Mouse (Mus musculus) heart, embryonic 12.5 days (tissue): ENCODE data around the gene Zfp473. TPM values are rescaled to one million over a fixed set of nuclear protein-coding genes. Genes with fewer than 3 reads are reported as not detected.
"Not testable (repeated sequence)": the region's sequence is repeated elsewhere in the genome, so short reads cannot be mapped to it uniquely, and the experiment has no call there.

Source experiments
- ATAC-seq: fragments of 200-750 bp; cut with Nextera tagmentation; 2 replicates; pipeline ENCODE4 v1.8.0; 2017; ENCODE audit warnings: moderate TSS enrichment, moderate library complexity; ENCODE audit not compliant: insufficient number of reproducible peaks, low FRiP score
- H3K27ac ChIP-seq: fragments of 300-500 bp; sonication (generic); 2 replicates; pipeline ENCODE4 v1.5.1; 2016; ENCODE audit warnings: mild to moderate bottlenecking, moderate library complexity; ENCODE audit not compliant: poor library complexity, severe bottlenecking
- H3K27me3 ChIP-seq: fragments of 300-500 bp; sonication (generic); replicated peaks from 2 replicates; pipeline ENCODE4 v1.6.1; 2016; ENCODE audit warnings: mild to moderate bottlenecking, moderate library complexity
- H3K36me3 ChIP-seq: fragments of 300-500 bp; sonication (generic); 2 replicates; pipeline ENCODE4 v1.6.1; 2016; ENCODE audit warnings: mild to moderate bottlenecking, moderate library complexity
- H3K4me1 ChIP-seq: fragments of 300-500 bp; sonication (generic); replicated peaks from 2 replicates; pipeline ENCODE4 v1.6.1; 2016; ENCODE audit warnings: mild to moderate bottlenecking
- H3K4me2 ChIP-seq: fragments of 300-500 bp; sonication (generic); 2 replicates; pipeline ENCODE4 v1.6.1; 2016; ENCODE audit warnings: mild to moderate bottlenecking, moderate library complexity
- H3K4me3 ChIP-seq: fragments of 300-500 bp; sonication (generic); 2 replicates; pipeline ENCODE4 v1.5.1; 2016; ENCODE audit warnings: mild to moderate bottlenecking
- H3K9ac ChIP-seq: fragments of 300-500 bp; sonication (generic); 2 replicates; pipeline ENCODE4 v1.6.1; 2016; ENCODE audit warnings: mild to moderate bottlenecking, moderate library complexity
- H3K9me3 ChIP-seq: fragments of 300-500 bp; sonication (generic); replicated peaks from 2 replicates; pipeline ENCODE4 v1.6.1; 2016; ENCODE audit warnings: mild to moderate bottlenecking, moderate library complexity
- WGBS: fragments of 180-500 bp; shearing (Covaris S2); methylation state at CpG from one replicate; pipeline ENCODE4 v1.1.7; 2016; 5-methylcytosine and 5-hydroxymethylcytosine counted together
- polyA plus RNA-seq: library from polyadenylated mRNA; unstranded; fragments of >200 nt; fragmentation: Nextera tagmentation; extraction: Ambion mirVana; gene quantifications from 2 replicates; pipeline ENCODE4 v1.2.1, GENCODE M21; 2016

Zfp473 gene
- polyA plus RNA-seq = 0.78 and 0.98 TPM in 2 replicates

DNA sequence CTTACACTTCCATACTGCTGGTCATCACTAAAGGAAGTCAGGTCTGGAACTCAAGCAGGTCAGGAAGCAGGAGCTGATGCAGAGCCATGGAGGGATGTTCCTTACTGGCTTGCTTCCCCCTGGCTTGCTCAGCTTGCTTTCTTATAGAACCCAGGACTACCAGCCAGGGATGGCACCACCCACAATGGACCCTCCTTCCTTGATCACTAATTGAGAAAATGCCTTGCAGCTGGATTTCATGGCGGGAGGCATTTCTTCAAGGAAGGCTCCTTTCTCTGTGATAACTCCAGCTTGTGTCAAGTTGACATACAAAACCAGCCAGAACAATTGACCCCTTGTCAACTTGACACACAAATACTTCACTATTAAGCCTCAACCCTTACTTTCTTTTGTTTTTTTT, at the start of gene Zfp473:
Zfp473 (minus strand) TSS at position 101 of the 400 bp plus-strand sequence.
- not testable (repeated sequence) for H3K4me2 ChIP-seq, H3K27me3 ChIP-seq, H3K4me3 ChIP-seq, H3K27ac ChIP-seq, ATAC-seq, H3K9me3 ChIP-seq, H3K9ac ChIP-seq
- Histone ChIP-seq H3K4me1 (peaks cover 16% of the 10 kb centered on the region), H3K36me3 (peaks cover 45% of the 10 kb centered on the region)
- WGBS = 82% methylated on average over 1 of the region's 1 CpGs

DNA sequence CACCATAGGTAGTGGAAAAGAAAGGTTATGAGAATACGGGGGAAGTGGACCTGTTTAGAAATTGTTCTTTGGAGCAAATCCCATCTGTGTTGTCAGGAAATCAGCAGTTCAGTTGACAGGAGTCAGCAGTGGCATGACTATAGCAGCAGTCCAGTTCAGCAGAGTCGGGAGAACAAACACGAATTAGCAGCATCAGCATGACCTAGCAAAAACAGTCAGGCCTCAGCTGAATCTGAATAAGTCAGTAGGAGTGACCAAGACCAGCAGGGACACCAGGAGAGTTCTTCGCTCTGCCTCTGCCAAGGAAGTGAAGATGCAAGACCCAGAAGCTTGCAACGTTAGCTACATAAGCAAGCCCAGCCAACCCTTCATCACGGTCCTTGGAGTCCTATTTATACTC, 41.9 kb upstream of the Zfp473 start:
- Histone ChIP-seq H3K27me3 (0 out of 2 replicates have a peak, but pooled peaks cover 7% of the 10 kb centered on the region), H3K36me3 (no peaks in the 10 kb centered on the region), H3K4me2 (no peak overlapping the region), H3K4me1 (no peaks in the 10 kb centered on the region), H3K9ac (no peak overlapping the region), H3K9me3 (peaks cover 25% of the 10 kb centered on the region), H3K4me3 (no peak overlapping the region), H3K27ac (no peak overlapping the region)
- ATAC-seq = peak; percentile 74; the same call in 1 of the 2 replicates
- WGBS = 79% methylated on average over 6 of the region's 6 CpGs

DNA sequence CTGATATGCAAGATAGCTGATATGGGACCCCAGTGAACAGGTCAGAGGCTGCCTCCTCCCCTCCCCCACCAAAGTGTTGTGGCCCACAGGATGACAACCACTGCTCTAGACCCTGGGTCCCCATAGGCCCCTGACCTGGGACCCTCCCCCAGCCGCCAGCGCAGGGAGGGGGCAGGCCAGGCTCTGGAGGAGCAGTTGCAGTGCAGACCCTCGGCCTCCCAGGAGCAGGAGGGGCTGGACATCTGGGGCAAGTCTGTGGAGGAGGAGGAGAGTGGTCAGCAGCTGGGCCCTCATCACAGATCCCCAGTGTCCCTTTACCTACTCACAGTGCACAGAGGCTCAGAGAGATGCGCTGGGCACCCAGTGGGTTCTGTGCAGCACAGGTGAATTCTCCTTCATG, 39.2 kb upstream of the Zfp473 start:
- no peak overlapping the region for H3K27ac ChIP-seq
- peak; percentile 29; the same call in 1 of the 2 replicates for ATAC-seq
- no peaks in the 10 kb centered on the region for H3K4me1 ChIP-seq
- no peak overlapping the region for H3K9ac ChIP-seq
- no peak overlapping the region for H3K4me2 ChIP-seq
- H3K4me3 ChIP-seq = no peak overlapping the region
- 0 out of 2 replicates have a peak, but pooled peaks cover 10% of the 10 kb centered on the region for H3K27me3 ChIP-seq
- peaks cover 21% of the 10 kb centered on the region for H3K9me3 ChIP-seq
- no peaks in the 10 kb centered on the region for H3K36me3 ChIP-seq
- 69% methylated on average over 4 of the region's 4 CpGs for WGBS

DNA sequence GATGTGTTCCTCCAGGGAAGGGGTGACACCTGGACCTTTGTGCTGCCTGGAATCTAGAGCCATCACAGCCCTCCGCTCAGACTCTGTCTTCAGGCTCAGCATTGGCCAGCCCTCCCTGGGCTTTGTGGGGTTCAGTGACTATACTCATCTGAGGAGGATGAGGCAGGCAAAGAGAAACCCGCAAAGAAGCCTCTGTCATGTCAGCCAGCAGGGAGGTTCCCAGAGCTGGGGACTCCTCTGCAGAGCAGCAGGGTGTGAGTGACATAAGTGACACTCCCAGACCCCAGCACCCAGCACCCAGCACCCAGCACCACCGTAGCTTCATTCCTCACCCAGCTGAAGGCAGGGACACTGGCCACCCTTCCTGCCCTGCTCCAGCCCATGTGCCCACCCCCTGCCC, 38.7 kb upstream of the Zfp473 start:
- H3K4me2 ChIP-seq = no peak overlapping the region
- 0 out of 2 replicates have a peak, but pooled peaks cover 10% of the 10 kb centered on the region for H3K27me3 ChIP-seq
- 69% methylated on average over 3 of the region's 3 CpGs for WGBS
- no peak overlapping the region for H3K9ac ChIP-seq
- H3K4me1 ChIP-seq = no peaks in the 10 kb centered on the region
- H3K9me3 ChIP-seq = peaks cover 16% of the 10 kb centered on the region
- H3K36me3 ChIP-seq = no peaks in the 10 kb centered on the region
- no peak overlapping the region for H3K4me3 ChIP-seq
- H3K27ac ChIP-seq = no peak overlapping the region
- no peak for ATAC-seq

DNA sequence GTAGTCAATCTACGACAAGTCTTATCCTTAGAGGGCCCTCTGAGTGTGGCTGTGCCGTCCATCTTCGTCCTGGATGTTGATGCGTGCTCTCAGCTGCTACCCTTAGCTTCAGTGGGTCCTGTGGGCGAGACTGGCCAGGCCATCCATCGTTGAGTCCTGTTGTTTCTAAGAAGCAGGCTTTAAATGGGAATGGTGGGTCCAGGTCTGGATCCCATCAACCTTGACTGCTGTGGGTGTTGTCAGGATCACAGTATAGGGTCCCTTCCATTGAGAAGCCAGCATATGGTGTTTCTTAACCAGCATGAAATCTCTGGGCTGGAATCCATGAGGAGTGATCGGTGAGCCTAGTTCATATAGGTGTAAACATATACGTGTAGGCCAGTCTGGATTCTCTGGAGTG, 29.3 kb upstream of the Zfp473 start:
- Histone ChIP-seq H3K36me3 (peaks cover 31% of the 10 kb centered on the region), H3K27me3 (no peaks in the 10 kb centered on the region), H3K27ac (no peak overlapping the region), H3K9me3 (no peaks in the 10 kb centered on the region), H3K4me1 (no peaks in the 10 kb centered on the region), H3K9ac (no peak overlapping the region), H3K4me2 (no peak overlapping the region), H3K4me3 (no peak overlapping the region)
- WGBS = 77% methylated on average over 8 of the region's 8 CpGs
- no peak for ATAC-seq

DNA sequence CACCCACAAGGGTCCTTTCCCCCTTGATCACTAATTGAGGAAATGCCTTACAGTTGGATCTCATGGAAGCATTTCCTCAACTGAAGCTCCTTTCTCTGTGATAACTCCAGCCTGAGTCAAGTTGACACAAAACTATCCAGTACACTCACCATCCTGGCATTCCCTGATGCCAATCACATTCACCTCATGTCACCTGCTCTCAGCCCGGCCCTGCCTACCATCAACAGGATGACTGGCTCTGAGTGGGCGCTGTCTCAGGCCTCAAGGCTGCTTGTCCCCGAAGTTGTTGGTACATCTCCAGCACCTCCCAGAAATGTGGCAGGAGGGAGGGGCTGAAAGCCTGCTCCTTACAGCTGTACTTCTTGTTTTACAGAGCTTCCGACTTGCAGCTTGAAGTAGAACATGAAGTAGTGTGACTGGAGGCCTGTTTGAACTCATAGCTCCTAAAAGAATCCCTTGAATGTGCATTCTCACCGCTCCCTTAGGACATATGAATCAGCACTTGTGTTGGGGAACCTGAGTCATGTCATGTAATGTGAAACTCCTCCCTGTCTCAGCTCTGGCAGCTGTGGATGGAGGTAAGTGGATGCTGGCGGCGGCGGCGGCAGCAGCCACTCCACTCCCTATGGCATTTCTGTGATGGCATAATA, 26.1 kb upstream of the Zfp473 start:
- 83% methylated on average over 9 of the region's 9 CpGs for WGBS
- Histone ChIP-seq H3K9me3 (no peaks in the 10 kb centered on the region), H3K9ac (no peak overlapping the region), H3K4me3 (no peak overlapping the region), H3K27ac (no peak overlapping the region), H3K27me3 (no peaks in the 10 kb centered on the region), H3K4me1 (no peaks in the 10 kb centered on the region), H3K4me2 (no peak overlapping the region), H3K36me3 (peaks cover 60% of the 10 kb centered on the region)
- peak; percentile 59 for ATAC-seq

DNA sequence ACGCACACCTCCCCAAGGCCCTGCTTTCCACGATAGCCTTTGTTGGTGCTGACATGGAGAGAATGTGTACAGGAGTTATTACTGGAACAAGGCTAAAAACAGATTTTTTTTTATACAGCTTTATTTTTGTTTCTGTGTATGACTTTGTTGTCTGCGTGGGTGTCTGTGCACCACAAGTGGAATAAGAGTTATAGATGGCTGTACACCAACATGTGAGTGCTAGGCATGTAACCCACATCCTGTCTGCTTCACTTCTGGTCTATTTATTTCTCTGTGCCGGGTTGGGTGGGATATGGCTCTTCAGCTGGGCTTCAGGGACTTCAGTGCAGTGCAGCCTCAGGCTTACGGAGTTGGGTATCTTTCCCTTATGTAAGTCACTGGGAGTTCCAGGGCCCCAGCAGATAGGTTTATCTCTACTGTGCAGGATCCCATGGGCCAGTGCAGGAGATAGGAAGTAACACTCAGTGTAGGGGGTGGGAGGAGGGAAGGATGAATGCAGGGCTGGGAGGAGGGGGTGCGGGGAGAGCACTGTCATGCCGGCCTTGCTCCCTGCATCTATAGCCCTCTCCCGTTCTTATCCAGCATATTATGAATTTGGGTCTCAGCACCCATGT, 21.8 kb upstream of the Zfp473 start:
- WGBS = 65% methylated on average over 8 of the region's 8 CpGs
- Histone ChIP-seq H3K27ac (no peak overlapping the region), H3K4me3 (no peak overlapping the region), H3K4me1 (no peaks in the 10 kb centered on the region), H3K4me2 (no peak overlapping the region), H3K27me3 (no peaks in the 10 kb centered on the region), H3K36me3 (peaks cover 88% of the 10 kb centered on the region), H3K9me3 (no peaks in the 10 kb centered on the region), H3K9ac (no peak overlapping the region)
- peak; percentile 68 for ATAC-seq

DNA sequence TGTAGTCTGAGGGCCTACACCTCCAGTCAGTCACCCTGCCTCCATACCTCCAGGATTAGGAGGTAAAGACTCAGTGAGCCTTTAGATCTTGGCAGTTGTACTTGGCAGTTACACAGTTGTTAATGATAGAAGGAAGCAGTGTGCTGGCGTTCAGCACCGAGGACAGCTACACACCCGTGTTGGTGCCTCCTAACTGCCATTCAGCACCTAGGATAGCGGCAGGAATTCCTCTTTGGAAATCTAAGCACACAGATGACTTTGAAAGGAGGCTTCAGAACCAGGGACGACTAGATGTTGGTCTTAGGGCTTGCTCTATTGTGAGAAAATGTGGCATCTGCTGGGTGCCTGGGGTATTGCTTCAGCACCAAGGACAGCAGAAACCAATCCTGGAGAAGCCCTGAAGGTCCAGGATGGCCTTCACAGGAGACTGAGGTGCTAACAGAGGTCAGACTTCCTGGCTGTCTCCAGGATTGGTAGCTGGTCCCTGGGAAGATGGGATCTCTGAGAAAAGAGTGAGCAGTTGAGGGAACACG, 19.3 kb upstream of the Zfp473 start:
- H3K27ac ChIP-seq = no peak overlapping the region
- no peak for ATAC-seq
- WGBS = 12% methylated on average over 6 of the region's 6 CpGs
- H3K27me3 ChIP-seq = no peaks in the 10 kb centered on the region
- peaks cover 92% of the 10 kb centered on the region for H3K36me3 ChIP-seq
- no peak overlapping the region for H3K9ac ChIP-seq
- H3K9me3 ChIP-seq = no peaks in the 10 kb centered on the region
- H3K4me1 ChIP-seq = no peaks in the 10 kb centered on the region
- H3K4me3 ChIP-seq = no peak overlapping the region
- H3K4me2 ChIP-seq = no peak overlapping the region

DNA sequence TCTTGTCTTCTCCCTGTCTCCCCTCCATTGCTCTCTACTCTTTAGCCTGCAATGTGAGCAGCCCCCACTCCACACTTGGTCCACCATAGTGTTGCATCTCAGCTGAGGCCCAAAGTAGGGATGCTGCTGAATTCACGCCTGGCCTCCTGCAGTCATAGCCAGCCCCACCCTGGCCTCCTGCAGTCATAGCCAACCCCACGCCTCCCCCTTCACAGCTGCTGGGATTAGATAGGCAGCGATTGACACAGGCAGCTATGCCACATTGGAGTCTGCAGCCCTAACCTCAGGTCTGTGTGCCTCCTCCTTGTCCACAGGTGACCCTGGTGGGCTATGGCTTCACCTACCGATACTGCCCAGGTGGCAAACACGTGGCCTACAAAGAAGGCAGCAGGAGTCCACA, 17.3 kb upstream of the Zfp473 start:
- H3K27me3 ChIP-seq = no peaks in the 10 kb centered on the region
- no peak overlapping the region for H3K4me3 ChIP-seq
- H3K9ac ChIP-seq = no peak overlapping the region
- no peak overlapping the region for H3K4me2 ChIP-seq
- no peaks in the 10 kb centered on the region for H3K4me1 ChIP-seq
- no peak; the same call in 1 of the 2 replicates for ATAC-seq
- peaks cover 92% of the 10 kb centered on the region for H3K36me3 ChIP-seq
- H3K9me3 ChIP-seq = no peaks in the 10 kb centered on the region
- 70% methylated on average over 5 of the region's 5 CpGs for WGBS
- H3K27ac ChIP-seq = no peak overlapping the region

DNA sequence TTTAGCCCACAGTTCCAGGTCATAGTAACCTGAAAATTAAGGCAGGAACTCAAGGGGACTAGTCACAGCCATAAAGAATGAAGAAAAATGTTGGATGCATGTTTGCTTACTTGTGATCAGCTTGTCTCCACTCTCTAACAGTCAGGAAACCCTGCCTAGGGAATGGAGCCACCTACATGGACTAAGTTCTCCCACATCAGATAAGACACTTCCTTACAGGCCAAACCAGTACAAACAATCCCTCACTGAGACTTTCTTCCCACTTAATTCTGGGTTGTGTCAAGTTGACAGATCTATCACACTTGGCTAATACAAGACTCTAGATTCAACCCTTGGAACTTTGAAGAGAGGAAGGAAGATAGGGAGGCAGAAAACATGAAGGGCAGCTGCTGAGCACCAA, 9.5 kb upstream of the Zfp473 start:
- ATAC-seq = no peak
- no peaks in the 10 kb centered on the region for H3K9me3 ChIP-seq

DNA sequence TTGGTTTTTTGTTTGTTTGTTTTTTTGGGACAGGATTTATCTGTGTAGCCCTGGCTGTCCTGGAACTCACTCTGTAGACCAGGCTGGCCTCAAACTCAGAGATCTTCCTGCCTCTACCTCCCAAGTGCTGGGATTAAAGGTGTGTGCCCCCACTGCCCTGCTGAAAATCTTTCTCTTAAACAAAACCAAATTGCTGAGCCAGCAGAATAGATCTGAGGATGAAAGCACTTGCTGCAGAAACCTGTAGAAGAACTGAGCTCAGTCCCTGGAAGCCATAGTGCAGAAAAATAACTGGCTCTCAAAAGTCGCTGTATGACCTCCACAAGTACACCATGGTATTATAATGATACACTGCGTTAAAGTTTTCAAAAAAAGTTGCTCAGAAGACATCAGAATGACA, 6.3 kb upstream of the Zfp473 start:
- H3K4me1 ChIP-seq = no peaks in the 10 kb centered on the region
- no peak overlapping the region for H3K9ac ChIP-seq
- ATAC-seq = no peak
- WGBS = 80% methylated on average over 2 of the region's 2 CpGs
- H3K27me3 ChIP-seq = no peaks in the 10 kb centered on the region
- peaks cover 98% of the 10 kb centered on the region for H3K36me3 ChIP-seq
- no peak overlapping the region for H3K4me2 ChIP-seq
- H3K4me3 ChIP-seq = no peak overlapping the region
- H3K27ac ChIP-seq = no peak overlapping the region
- no peaks in the 10 kb centered on the region for H3K9me3 ChIP-seq

More for the DNA sequence above, 9.5 kb upstream of the Zfp473 start:
- no peak overlapping the region for H3K27ac ChIP-seq
- peaks cover 93% of the 10 kb centered on the region for H3K36me3 ChIP-seq
- no peaks in the 10 kb centered on the region for H3K27me3 ChIP-seq
- H3K4me3 ChIP-seq = no peak overlapping the region
- H3K4me1 ChIP-seq = no peaks in the 10 kb centered on the region
- H3K4me2 ChIP-seq = no peak overlapping the region
- H3K9ac ChIP-seq = no peak overlapping the region
